Mouse (Mus musculus) cerebellum, adult 18-20 months (tissue): ENCODE data around the gene Hyou1.
"Not testable (repeated sequence)": the region's sequence is repeated elsewhere in the genome, so short reads cannot be mapped to it uniquely, and the experiment has no call there.

Experiments
- DNase-seq, 2 experiments: peaks; one replicate each; pipeline ENCODE4 v3.0.0; 2021

Hyou1 gene

GRCm38 (mm10) chr9:44406906-44407751, 27.8 kb downstream of the Hyou1 start, which contains the start of the genes Rps25 and Trappc4:
Gene Rps25 (plus strand): TSS chr9:44407139.
Gene Trappc4 (minus strand): TSS chr9:44407600.
- DNase-seq: peak; percentile 93

- DNase-seq: no peak
Measured at GRCm38 (mm10) chr9:44407752-44408097, 28.4 kb downstream of the Hyou1 start.

GRCm38 (mm10) chr9:44408693-44409092, 29.4 kb downstream of the Hyou1 start:
- DNase-seq: not testable (repeated sequence)

DNA sequence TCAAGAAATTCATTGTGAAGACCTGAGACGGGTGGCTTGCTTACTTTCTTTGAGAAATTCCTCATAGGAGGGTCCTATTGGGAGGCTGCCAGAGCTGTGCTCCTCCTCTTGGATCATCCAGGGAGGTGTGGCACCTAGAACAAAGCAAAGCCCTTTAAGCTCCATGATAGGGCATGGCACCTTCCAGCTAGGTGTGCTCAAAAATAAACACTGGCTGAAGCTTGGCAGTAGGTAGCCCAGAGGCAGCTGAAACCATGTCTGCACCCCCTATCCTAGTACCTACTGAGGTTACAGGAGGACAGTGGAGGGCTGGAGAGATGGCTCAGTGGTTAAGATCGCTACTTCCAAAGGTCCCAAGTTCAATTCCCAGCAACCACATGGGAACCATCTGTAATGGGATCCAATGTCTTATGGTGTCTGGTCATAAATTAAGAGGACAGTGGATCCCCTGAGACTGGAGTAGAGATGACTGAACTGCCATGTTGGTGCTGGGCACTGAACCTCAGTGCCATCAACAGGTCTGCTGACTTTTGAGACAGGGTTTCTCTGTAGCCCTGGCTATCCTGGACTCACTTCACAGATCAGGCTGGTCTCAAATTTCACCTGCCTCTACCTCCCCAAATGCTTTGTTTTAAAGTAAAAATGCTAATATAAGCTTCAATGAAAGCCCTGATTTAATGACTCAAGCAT, 31.5 kb downstream of the Hyou1 start:
- no peak for DNase-seq

GRCm38 (mm10) chr9:44411601-44412130, 32.4 kb downstream of the Hyou1 start:
- DNase-seq: no peak

DNA sequence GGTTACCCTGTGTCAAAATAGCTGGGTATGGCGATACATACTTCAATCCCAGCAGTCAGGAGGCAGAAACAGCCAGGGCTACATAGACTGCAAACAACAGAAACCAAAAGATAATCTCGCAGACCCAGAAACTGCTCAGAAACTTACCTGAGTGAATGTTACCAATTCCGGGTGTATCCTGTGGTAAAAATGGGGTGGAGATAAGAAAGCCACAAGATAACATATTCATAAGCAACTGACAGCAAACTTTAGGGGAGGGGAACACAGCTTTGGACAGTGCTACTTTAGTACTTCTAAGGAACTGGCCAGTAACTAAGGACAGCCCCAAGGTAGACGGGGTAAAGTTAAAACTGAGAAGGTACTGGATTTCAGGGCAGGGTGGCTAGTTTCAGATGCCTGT, 33.0 kb downstream of the Hyou1 start:
- no peak for DNase-seq

DNA sequence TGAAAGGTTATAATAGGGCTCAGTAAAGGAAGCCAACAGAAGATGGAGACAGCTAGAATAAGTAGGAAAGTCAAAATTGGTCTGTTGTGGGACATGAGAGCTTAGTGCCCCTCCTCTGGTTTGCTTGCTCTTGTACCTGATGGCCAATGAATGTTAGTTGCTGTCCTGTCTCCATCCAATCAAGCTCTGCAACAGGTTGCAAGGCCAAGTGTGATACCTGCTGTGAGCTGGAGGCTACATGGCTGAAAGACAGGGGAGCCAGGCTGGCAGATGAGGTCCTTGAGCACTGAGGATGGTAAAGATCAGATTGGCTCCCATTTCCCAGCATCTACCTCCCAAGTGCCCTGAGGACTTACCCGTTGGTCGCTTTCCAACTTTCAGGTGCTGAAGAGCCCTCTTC, 33.5 kb downstream of the Hyou1 start:
- no peak for DNase-seq

- no peak for DNase-seq
Measured at GRCm38 (mm10) chr9:44417156-44417891, 38.0 kb downstream of the Hyou1 start.

DNA sequence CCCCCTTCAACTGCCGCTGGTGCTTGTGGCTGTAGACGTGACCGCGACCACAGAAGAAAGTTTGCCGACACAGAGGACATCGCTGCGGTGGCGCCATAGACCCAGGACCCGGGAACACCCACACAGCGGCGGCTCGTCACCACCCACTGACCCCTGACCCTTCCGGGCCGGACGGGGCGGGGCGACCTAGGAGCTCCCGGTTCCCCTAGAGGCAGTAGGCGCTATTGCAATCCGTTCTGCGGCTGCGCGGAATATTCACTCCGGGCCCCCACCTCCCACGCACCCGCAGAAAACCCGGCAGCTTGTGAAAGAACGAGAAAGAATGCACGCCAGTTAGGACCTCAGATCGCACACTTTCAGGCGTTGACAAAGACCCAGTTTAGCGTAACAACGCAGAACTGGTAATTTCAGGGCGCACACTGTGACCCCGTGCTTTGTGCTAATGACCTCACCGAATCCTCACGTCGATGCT, 38.6 kb downstream of the Hyou1 start:
- DNase-seq: peak; percentile 95 to 97

GRCm38 (mm10) chr9:44418519-44419385, 39.5 kb downstream of the Hyou1 start, which contains the start of gene Ccdc84:
Gene Ccdc84 (minus strand): TSS chr9:44418569.
- peak; percentile 23 to 38 for DNase-seq

GRCm38 (mm10) chr9:44419730-44420129, 40.4 kb downstream of the Hyou1 start:
- not testable (repeated sequence) for DNase-seq

- DNase-seq: no peak
Measured at GRCm38 (mm10) chr9:44420280-44420898, 41.1 kb downstream of the Hyou1 start.

GRCm38 (mm10) chr9:44423576-44423975, 44.3 kb downstream of the Hyou1 start:
- no peak for DNase-seq

DNA sequence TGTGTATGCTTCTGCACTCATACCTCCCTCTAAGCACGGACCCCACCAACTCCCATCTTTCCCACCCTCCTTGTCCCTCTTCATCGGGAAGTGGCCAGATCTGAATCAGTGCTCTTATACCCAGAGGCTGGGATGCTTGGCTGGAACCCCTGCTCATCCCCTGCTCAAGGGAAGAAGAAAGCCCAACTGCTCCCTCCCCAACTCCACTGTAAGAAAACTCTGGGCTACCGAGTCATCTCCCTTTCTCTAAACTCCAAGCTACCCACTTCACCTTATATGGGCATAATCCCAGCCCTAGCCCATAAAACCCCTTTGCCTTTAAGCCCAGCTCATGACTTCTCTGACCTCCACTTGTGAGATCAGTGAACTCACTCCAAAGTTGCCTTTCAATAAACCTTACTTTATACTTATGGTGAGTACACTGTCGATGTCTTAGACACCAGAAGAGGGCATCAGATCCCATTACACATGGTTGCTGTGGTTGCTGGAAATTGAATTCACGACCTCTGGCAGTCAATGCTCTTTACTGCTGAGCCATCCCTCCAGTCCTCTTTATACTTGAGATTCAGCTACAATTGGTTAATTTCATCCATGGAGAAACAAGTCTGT, 53.4 kb downstream of the Hyou1 start:
- no peak for DNase-seq

GRCm38 (mm10) chr9:44435747-44436146, 56.5 kb downstream of the Hyou1 start:
- no peak for DNase-seq

DNA sequence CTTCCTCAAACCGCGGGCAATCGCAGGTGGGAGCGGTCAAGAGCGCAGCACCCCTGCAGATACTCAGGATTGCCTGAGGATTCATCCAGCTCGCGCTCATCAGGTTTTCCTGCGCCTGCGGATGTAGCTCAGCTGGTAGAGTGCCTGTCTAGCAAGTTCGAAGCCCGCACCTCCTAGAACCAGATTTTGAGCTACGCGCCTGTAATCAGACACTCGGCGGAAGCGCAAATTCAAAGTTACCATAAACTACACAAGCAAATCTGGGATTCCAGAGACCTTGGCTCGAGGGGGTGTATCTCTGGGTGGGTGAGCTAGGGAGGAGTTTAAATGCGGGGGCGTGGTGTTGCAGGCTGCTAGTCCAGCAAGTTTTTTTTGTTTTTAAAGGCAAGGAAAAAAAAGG, 61.7 kb downstream of the Hyou1 start, which contains the start of gene Foxr1:
Gene Foxr1 (minus strand): TSS at position 176 of the 400 bp plus-strand sequence.
- DNase-seq: no peak
